Mouse (Mus musculus) thymus, adult 2 months (tissue): ENCODE measurements around the gene Kcnk1.

ENCODE experiments used
- CTCF ChIP-seq: fragments of 200-500 bp; IDR thresholded peaks from 2 replicates; pipeline ENCODE4 v1.5.1; 2012; ENCODE audit warnings: mild to moderate bottlenecking, control low read depth, low read length, moderate library complexity, borderline replicate concordance; ENCODE audit not compliant: control insufficient read depth, poor library complexity, insufficient read depth; ENCODE audit errors: extremely low read depth
- POLR2A ChIP-seq: fragments of 200-500 bp; IDR thresholded peaks from 2 replicates; pipeline ENCODE4 v1.6.1; 2012; ENCODE audit warnings: mild to moderate bottlenecking, low read length, control low read depth, moderate library complexity; ENCODE audit not compliant: control insufficient read depth, poor library complexity, insufficient read depth; ENCODE audit errors: extremely low read depth

- TF ChIP-seq CTCF (no peak), POLR2A (no peak)
Measured at GRCm38 (mm10) chr8:125993636-125994035, 1.3 kb upstream of the Kcnk1 start.
